Mouse (Mus musculus): ENCODE data around the gene P2ry4. TPM values are rescaled to one million over a fixed set of nuclear protein-coding genes. Genes with fewer than 3 reads are reported as not detected.

The P2ry4 gene
- polyA plus RNA-seq, 1 experiment from 2014 or later: 0.24 TPM

GRCm38 (mm10) chrX:100571951-100572350 is 22.7 kb downstream of the P2ry4 start, which contains the start of gene Awat1:
Gene Awat1, plus strand, starts transcription at chrX:100572251.
- no peaks in the 10 kb centered on the region for H3K9me3 ChIP-seq
- no peaks in the 10 kb centered on the region for H3K36me3 ChIP-seq
- 95% methylated on average over 1 of the region's 1 CpGs for WGBS
- no peak within 1 kb of the TSS for H3K4me2 ChIP-seq (replicated peaks)
- no peaks in the 10 kb centered on the region for H3K4me1 ChIP-seq (replicated peaks)
- no peaks in the 10 kb centered on the region for H3K27me3 ChIP-seq (replicated peaks)
- no peak within 1 kb of the TSS for H3K4me3 ChIP-seq (replicated peaks)
- H3K9ac ChIP-seq: no peak within 1 kb of the TSS
- no peak for ATAC-seq
- no peak within 1 kb of the TSS for H3K27ac ChIP-seq

GRCm38 (mm10) chrX:100565696-100566095 is 29.0 kb downstream of the P2ry4 start:
- no peaks in the 10 kb centered on the region for H3K4me1 ChIP-seq (replicated peaks)
- H3K27ac ChIP-seq: no peak overlapping the region
- H3K36me3 ChIP-seq: no peaks in the 10 kb centered on the region
- 86% methylated on average over 3 of the region's 3 CpGs for WGBS
- no peak overlapping the region for H3K9ac ChIP-seq
- H3K4me3 ChIP-seq (replicated peaks): no peak overlapping the region
- no peaks in the 10 kb centered on the region for H3K9me3 ChIP-seq
- H3K4me2 ChIP-seq (replicated peaks): no peak overlapping the region
- H3K27me3 ChIP-seq (replicated peaks): no peaks in the 10 kb centered on the region
- ATAC-seq: no peak

GRCm38 (mm10) chrX:100556026-100556425 is 38.6 kb downstream of the P2ry4 start:
- no peaks in the 10 kb centered on the region for H3K27me3 ChIP-seq (replicated peaks)
- H3K4me1 ChIP-seq (replicated peaks): no peaks in the 10 kb centered on the region
- no peaks in the 10 kb centered on the region for H3K36me3 ChIP-seq
- WGBS: 78% methylated on average over 3 of the region's 3 CpGs
- ATAC-seq: no peak
- H3K9ac ChIP-seq: no peak overlapping the region
- no peaks in the 10 kb centered on the region for H3K9me3 ChIP-seq
- no peak overlapping the region for H3K4me3 ChIP-seq (replicated peaks)
- H3K4me2 ChIP-seq (replicated peaks): no peak overlapping the region
- H3K27ac ChIP-seq: no peak overlapping the region

Other genes starting within 250 kb of the P2ry4 start
- not detected in 2 replicates for gene Otud6a, start 165.9 kb downstream of the P2ry4 start, polyA plus RNA-seq (2015; fragmentation: Nextera tagmentation; extraction: Ambion mirVana)
- gene Awat2, start 152.2 kb downstream of the P2ry4 start, polyA plus RNA-seq (2015; fragmentation: Nextera tagmentation; extraction: Ambion mirVana): 0.52 and 0.90 TPM in 2 replicates
- 36.8 and 37.1 TPM in 2 replicates for gene Igbp1, start 100.6 kb downstream of the P2ry4 start, polyA plus RNA-seq (2015; fragmentation: Nextera tagmentation; extraction: Ambion mirVana)
- not detected in 2 replicates for gene Dgat2l6, start 70.0 kb downstream of the P2ry4 start, polyA plus RNA-seq (2015; fragmentation: Nextera tagmentation; extraction: Ambion mirVana)
- not detected in 2 replicates for gene Awat1, start 22.6 kb downstream of the P2ry4 start, polyA plus RNA-seq (2015; fragmentation: Nextera tagmentation; extraction: Ambion mirVana)
- gene Arr3, start 10.6 kb upstream of the P2ry4 start, polyA plus RNA-seq (2015; fragmentation: Nextera tagmentation; extraction: Ambion mirVana): not detected in 2 replicates
- gene Kif4, start 30.9 kb upstream of the P2ry4 start, polyA plus RNA-seq (2015; fragmentation: Nextera tagmentation; extraction: Ambion mirVana): 21.5 and 22.4 TPM in 2 replicates
- 77.3 and 79.7 TPM in 2 replicates for gene Pdzd11, start 31.7 kb upstream of the P2ry4 start, polyA plus RNA-seq (2015; fragmentation: Nextera tagmentation; extraction: Ambion mirVana)
- 0.50 and 1.3 TPM in 2 replicates for gene Gdpd2, start 135.0 kb upstream of the P2ry4 start, polyA plus RNA-seq (2015; fragmentation: Nextera tagmentation; extraction: Ambion mirVana)
- gene Dlg3, start 172.9 kb upstream of the P2ry4 start, polyA plus RNA-seq (2015; fragmentation: Nextera tagmentation; extraction: Ambion mirVana): 2.5 and 3.0 TPM in 2 replicates

All from intestine, embryonic 15.5 days (tissue).